8 mouse cellular contexts compared by ENCODE assay signal in genomic region chr2:80315242-80316161, GRCm38 (mm10). TPM values are rescaled to one million over a fixed set of nuclear protein-coding genes. Genes with fewer than 3 reads are reported as not detected.
DNase-seq lines count a peak whose midpoint lies in the region; ATAC-seq lines count a peak whose summit lies in the region.

TSS of gene Dnajc10 (plus strand) at chr2:80315466.

- no peaks in the 10 kb centered on the region for H3K9me3 ChIP-seq in lung, embryonic 16.5 days (ENCODE audit: control insufficient read depth, low read length)

- peak within 1 kb of the TSS; percentile 87 for H3K4me2 ChIP-seq in lung, embryonic 16.5 days (ENCODE audit: low read depth, low read length)

- peak within 1 kb of the TSS; percentile 95 for H3K9ac ChIP-seq in lung, embryonic 16.5 days (ENCODE audit: low read length)

- DNase-seq in MEL-GATA-1-ER (ENCODE audit: extremely low read depth, low read depth): peak; percentile 67
- peak; percentile 90 for DNase-seq in cerebellum, adult 8-10 months
- DNase-seq in forelimb bud, embryonic 11.5 days (ENCODE audit: low read depth, low spot score): peak; percentile 83
- peak; percentile 73 for DNase-seq in layer of hippocampus, adult 9-10 months (ENCODE audit: low spot score)
- peak; percentile 88 for DNase-seq in ovary, postnatal 10 days (ENCODE audit: low spot score)
- DNase-seq in thymus, postnatal 10 days (ENCODE audit: low spot score in 2 of 2): peak; percentile 82 to 84

- under 1% methylated on average over 69 of the region's 72 CpGs for WGBS in lung, embryonic 16.5 days

- peak; percentile 91 to 93 for ATAC-seq in hematopoietic stem cell, adult 5-6 weeks (replicated peaks in 1 of 2; ENCODE audit: insufficient read depth in 1 of 2, low FRiP score in 2 of 2, low TSS enrichment in 1 of 2, low read depth in 1 of 2, poor library complexity in 2 of 2, severe bottlenecking in 2 of 2)
- peak; percentile 96 for ATAC-seq in lung, embryonic 16.5 days (ENCODE audit: low read depth)

- H3K27me3 ChIP-seq in lung, embryonic 16.5 days (ENCODE audit: control insufficient read depth, insufficient read depth, low read depth, low read length): no peaks in the 10 kb centered on the region

- peak within 1 kb of the TSS; percentile 95 for H3K4me3 ChIP-seq in lung, embryonic 16.5 days (ENCODE audit: low read length)

- H3K36me3 ChIP-seq in lung, embryonic 16.5 days (ENCODE audit: control insufficient read depth, insufficient read depth, low read length): peaks cover 2% of the 10 kb centered on the region; the same call in 1 of the 2 replicates

- H3K27ac ChIP-seq in lung, embryonic 16.5 days (ENCODE audit: low read length): peak within 1 kb of the TSS; percentile 96

- H3K4me1 ChIP-seq in lung, embryonic 16.5 days (replicated peaks; ENCODE audit: control insufficient read depth, insufficient read depth, low read length): peaks cover 7% of the 10 kb centered on the region; the same call in 1 of the 2 replicates

RNA-seq across cellular contexts. Expression of gene Dnajc10, which starts in this region (rescaled TPM):
- 98.7 and 107 TPM in 2 replicates for total RNA-seq in hematopoietic stem cell, adult 5-6 weeks (2017)
- 87.4 and 90.8 TPM in 2 replicates for polyA plus RNA-seq in lung, embryonic 16.5 days (2015; fragmentation: Nextera tagmentation; extraction: Ambion mirVana)

Comparison
In these comparisons a context has a peak if more than half of its experiments do, and no peak if none do; other contexts are left out.
1. Peak in every context shown above with its lines: DNase-seq, ATAC-seq, H3K4me3 ChIP-seq and H3K27ac ChIP-seq.